Comparison of ENCODE assay signal across 9 mouse cellular contexts in the genomic region with DNA sequence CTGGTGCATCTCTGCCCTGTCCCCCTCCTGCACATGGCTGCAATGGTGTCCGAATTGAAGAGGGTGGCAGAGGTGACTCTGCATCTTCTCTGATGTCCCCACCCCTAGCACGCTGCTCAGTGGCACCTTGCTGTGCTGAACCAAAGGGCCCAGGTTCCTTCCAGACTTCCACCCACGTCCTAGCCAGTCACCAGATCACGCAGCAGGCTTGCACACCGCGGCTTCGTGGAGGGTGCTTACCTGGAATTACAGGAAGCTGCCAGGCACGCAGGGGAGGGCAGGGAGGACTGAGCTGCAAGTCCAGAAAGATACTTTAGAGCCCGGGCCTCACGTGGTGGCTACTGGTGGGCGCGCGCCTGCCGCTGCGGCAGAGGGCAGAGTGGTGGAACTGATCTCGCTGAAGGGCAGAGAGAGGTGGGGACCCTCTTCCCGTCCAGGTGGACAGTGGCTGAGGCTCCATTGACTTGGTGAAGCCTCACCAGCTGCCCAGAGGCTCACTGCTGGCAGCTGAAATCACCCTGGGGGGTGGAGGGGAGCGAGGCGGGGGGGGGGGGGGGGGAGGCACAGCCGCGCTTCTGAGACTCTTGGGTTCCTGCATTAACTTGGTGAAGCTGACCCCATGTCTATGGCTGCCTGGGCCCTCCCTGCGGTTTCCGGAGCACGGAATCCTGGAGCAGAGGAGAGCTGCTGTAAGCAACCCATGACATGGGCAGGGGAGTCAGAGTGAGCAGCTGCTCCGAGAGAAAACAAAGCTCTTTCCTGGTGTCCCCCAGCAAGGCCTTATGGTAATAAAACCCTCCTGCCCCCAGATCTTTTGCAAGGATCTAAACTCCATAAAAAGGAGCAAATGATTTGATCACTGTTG. TPM values are rescaled to one million over a fixed set of nuclear protein-coding genes. Genes with fewer than 3 reads are reported as not detected.
DNase-seq lines count a peak whose midpoint lies in the region; ATAC-seq lines count a peak whose summit lies in the region.
"Had no signal": no experiment of that assay in that cellular context is flagged by ENCODE, and none has a peak within 500 bp of the region (broad histone marks: within the 10 kb centered on the region; RNA-seq: fewer than 3 reads in every experiment).

No protein-coding gene starts in this region.

- H3K4me2 ChIP-seq in hindbrain, embryonic 15.5 days = peak overlapping the region; percentile 9; the same call in 1 of the 2 replicates

- H3K27ac ChIP-seq in hindbrain, embryonic 15.5 days (replicated peaks) = no peak overlapping the region

- no peaks in the 10 kb centered on the region for H3K9me3 ChIP-seq in hindbrain, embryonic 15.5 days
- no peaks in the 10 kb centered on the region for H3K9me3 ChIP-seq in megakaryocyte, embryonic 14.5 days

- H3K36me3 ChIP-seq in hindbrain, embryonic 15.5 days = no peaks in the 10 kb centered on the region
- H3K36me3 ChIP-seq in megakaryocyte, embryonic 14.5 days (replicated peaks; ENCODE audit: low read length) = peaks cover under 1% of the 10 kb centered on the region

- H3K9ac ChIP-seq in hindbrain, embryonic 15.5 days = no peak overlapping the region

- H3K27me3 ChIP-seq in hindbrain, embryonic 15.5 days = 0 out of 2 replicates have a peak, but pooled peaks cover under 1% of the 10 kb centered on the region
- peaks cover 35% of the 10 kb centered on the region for H3K27me3 ChIP-seq in megakaryocyte, embryonic 14.5 days (replicated peaks)

- 12% methylated on average over 21 of the region's 25 CpGs for WGBS in hindbrain, embryonic 15.5 days

- ATAC-seq in CD4-positive, CD25-positive, alpha-beta regulatory T cell, adult 4 months = no peak
- ATAC-seq in hindbrain, embryonic 15.5 days (ENCODE audit: low FRiP score, low read depth) = 0 out of 2 replicates have a peak, but pooled peaks have one; percentile 34

- peaks cover under 1% of the 10 kb centered on the region for H3K4me1 ChIP-seq in hindbrain, embryonic 15.5 days (replicated peaks)
- H3K4me1 ChIP-seq in megakaryocyte, embryonic 14.5 days = peaks cover 22% of the 10 kb centered on the region

- H3K4me3 ChIP-seq in hindbrain, embryonic 15.5 days = no peak overlapping the region
- peak overlapping the region; percentile 86 for H3K4me3 ChIP-seq in megakaryocyte, embryonic 14.5 days (replicated peaks)

- DNase-seq in CD4-positive, CD25-positive, alpha-beta regulatory T cell, adult 2 months (ENCODE audit: low read depth, low spot score) = peak; percentile 31
- peak; percentile 34 to 59 for DNase-seq in kidney, postnatal 4 days
- no peak for DNase-seq in kidney, postnatal 14 days
- DNase-seq in right cerebral cortex, postnatal 14 days = no peak
- DNase-seq in layer of hippocampus, postnatal 14 days (ENCODE audit: low spot score in 2 of 2) = no peak
- DNase-seq: cerebellum, postnatal 36 days had no signal

RNA-seq across cellular contexts. Expression of gene Tulp1, which starts 26.8 kb away (rescaled TPM):
- under 1 TPM in 1 of 2 experiments, not detected in 1; 0.34 TPM for polyA plus RNA-seq in CD4-positive, CD25-positive, alpha-beta regulatory T cell, adult 4 months (2017; shearing (Covaris generic))
- 1.5 and 1.7 TPM in 2 replicates for polyA plus RNA-seq in hindbrain, embryonic 15.5 days (2015; fragmentation: Nextera tagmentation; extraction: Ambion mirVana)
- 2.7 TPM in 1 of 2 replicates, not detected in the other for polyA plus RNA-seq in megakaryocyte, embryonic 14.5 days (2012; ENCODE audit: insufficient read depth, low replicate concordance)
- total RNA-seq in layer of hippocampus, postnatal 14 days (2021) = not detected

RNA-seq across cellular contexts. Expression of gene Tead3, which starts 41.2 kb away (rescaled TPM):
- not detected for polyA plus RNA-seq in CD4-positive, CD25-positive, alpha-beta regulatory T cell, adult 4 months (2017; shearing (Covaris generic))
- 1.8 and 2.7 TPM in 2 replicates for polyA plus RNA-seq in hindbrain, embryonic 15.5 days (2015; fragmentation: Nextera tagmentation; extraction: Ambion mirVana)
- 0.26 TPM in 1 of 2 replicates, not detected in the other for polyA plus RNA-seq in megakaryocyte, embryonic 14.5 days (2012; ENCODE audit: insufficient read depth, low replicate concordance)
- 1 to 10 TPM; 5.1 to 5.7 TPM for total RNA-seq in layer of hippocampus, postnatal 14 days (2021)

Comparison
In these comparisons a context has a peak if more than half of its experiments do, and no peak if none do; other contexts are left out.
1. DNase-seq: peak in CD4-positive, CD25-positive, alpha-beta regulatory T cell, adult 2 months (single experiment) and kidney, postnatal 4 days (2 of 2); none in kidney, postnatal 14 days (single experiment), right cerebral cortex, postnatal 14 days (single experiment) and layer of hippocampus, postnatal 14 days (0 of 2).